Mouse (Mus musculus) liver, adult 2 months (tissue): ENCODE data around the gene 1110017D15Rik.

Experiments used
- CTCF ChIP-seq: fragments of 200-500 bp; IDR thresholded peaks from 2 replicates; pipeline ENCODE4 v1.5.1; 2011; ENCODE audit warnings: low read depth, low read length, control low read depth
- POLR2A ChIP-seq: fragments of 200-500 bp; IDR thresholded peaks from 2 replicates; pipeline ENCODE4 v1.6.1; 2011; ENCODE audit warnings: low read length, control low read depth; ENCODE audit not compliant: insufficient read depth; ENCODE audit errors: extremely low read depth

GRCm38 (mm10) chr4:41545985-41546384, 28.9 kb upstream of the 1110017D15Rik start:
- no peak for TF ChIP-seq POLR2A
- 0 out of 2 replicates have a peak, but pooled peaks have one; percentile 4 for TF ChIP-seq CTCF
